Mouse (Mus musculus) kidney, postnatal 0 days (tissue): ENCODE measurements at regions not wholly inside any gene's neighbourhood (a gene's known extent, or its start where the extent isn't known, plus 50 kb on each side); places are given as distances from the start of the nearest gene placed in this dataset.

Experiments used
- ATAC-seq: fragments of 200-750 bp; cut with Nextera tagmentation; replicated peaks from 2 replicates; pipeline ENCODE4 v1.8.0; 2017; ENCODE audit warnings: low read depth, moderate number of reproducible peaks, moderate TSS enrichment, moderate library complexity; ENCODE audit not compliant: low FRiP score
- DNase-seq: peaks from one replicate; pipeline ENCODE4 v3.0.0-alpha.2; 2016; ENCODE audit warnings: low spot score
- H3K27ac ChIP-seq: fragments of 300-500 bp; sonication (generic); 2 replicates; pipeline ENCODE4 v1.5.1; 2014; ENCODE audit warnings: mild to moderate bottlenecking
- H3K27me3 ChIP-seq: fragments of 300-500 bp; sonication (generic); 2 replicates; pipeline ENCODE4 v1.6.1; 2014; ENCODE audit warnings: low read length, mixed read lengths; ENCODE audit not compliant: insufficient read depth
- H3K36me3 ChIP-seq: fragments of 300-500 bp; sonication (generic); 2 replicates; pipeline ENCODE4 v1.6.1; 2014; ENCODE audit warnings: low read length, mixed read lengths; ENCODE audit not compliant: insufficient read depth
- H3K4me1 ChIP-seq: fragments of 300-500 bp; sonication (generic); replicated peaks from 2 replicates; pipeline ENCODE4 v1.6.1; 2014; ENCODE audit warnings: antibody characterized with exemption, low read length, mixed read lengths; ENCODE audit not compliant: insufficient read depth
- H3K4me2 ChIP-seq: fragments of 300-500 bp; sonication (generic); 2 replicates; pipeline ENCODE4 v1.6.1; 2014; ENCODE audit warnings: mild to moderate bottlenecking, low read length, moderate library complexity, mixed read lengths
- H3K4me3 ChIP-seq: fragments of 300-500 bp; sonication (generic); replicated peaks from 2 replicates; pipeline ENCODE4 v1.5.1; 2014; ENCODE audit warnings: low read depth, low read length
- H3K9ac ChIP-seq: fragments of 300-500 bp; sonication (generic); 2 replicates; pipeline ENCODE4 v1.6.1; 2014; ENCODE audit warnings: low read depth, low read length
- H3K9me3 ChIP-seq: fragments of 300-500 bp; sonication (generic); replicated peaks from 2 replicates; pipeline ENCODE4 v1.6.1; 2016; ENCODE audit warnings: low read length, inconsistent platforms, mixed read lengths
- CTCF ChIP-seq: IDR thresholded peaks from 2 replicates; pipeline ENCODE4 v1.5.1; 2016; ENCODE audit warnings: antibody characterized with exemption, low read depth, mild to moderate bottlenecking, moderate library complexity
- WGBS: fragments of 180-500 bp; shearing (Covaris S2); extraction: QIAGEN DNeasy Blood & Tissue Kit; methylation state at CpG from one replicate; pipeline ENCODE4 v1.1.7; 2014; 5-methylcytosine and 5-hydroxymethylcytosine counted together

DNA sequence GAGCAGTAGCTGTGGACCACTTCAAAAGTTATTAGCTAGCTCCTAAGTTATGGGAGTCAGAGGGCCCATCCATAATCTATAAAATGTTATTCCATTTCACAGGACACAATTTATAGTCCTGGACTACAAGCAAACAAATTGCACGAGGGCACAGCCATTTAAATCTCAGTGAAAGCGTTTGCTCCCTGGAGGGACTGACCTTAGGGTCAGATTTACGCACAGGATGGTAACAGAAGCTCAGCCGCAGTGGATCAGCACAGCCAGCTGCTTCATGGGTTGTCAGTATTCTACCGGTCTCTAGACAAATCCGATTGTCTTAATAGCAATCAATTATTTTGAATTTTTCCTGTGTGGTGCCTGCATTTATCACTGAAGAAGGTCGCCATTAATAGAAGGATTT, 65.8 kb upstream of the Slc35f3 start:
- Histone ChIP-seq H3K36me3 (no peaks in the 10 kb centered on the region), H3K27ac (no peak overlapping the region), H3K27me3 (no peaks in the 10 kb centered on the region), H3K4me3 (no peak overlapping the region), H3K4me1 (no peaks in the 10 kb centered on the region), H3K4me2 (no peak overlapping the region), H3K9me3 (no peaks in the 10 kb centered on the region), H3K9ac (no peak overlapping the region)
- no peak for TF ChIP-seq CTCF
- DNase-seq (no peak), ATAC-seq (no peak)
- WGBS = 24% methylated on average over 7 of the region's 7 CpGs

DNA sequence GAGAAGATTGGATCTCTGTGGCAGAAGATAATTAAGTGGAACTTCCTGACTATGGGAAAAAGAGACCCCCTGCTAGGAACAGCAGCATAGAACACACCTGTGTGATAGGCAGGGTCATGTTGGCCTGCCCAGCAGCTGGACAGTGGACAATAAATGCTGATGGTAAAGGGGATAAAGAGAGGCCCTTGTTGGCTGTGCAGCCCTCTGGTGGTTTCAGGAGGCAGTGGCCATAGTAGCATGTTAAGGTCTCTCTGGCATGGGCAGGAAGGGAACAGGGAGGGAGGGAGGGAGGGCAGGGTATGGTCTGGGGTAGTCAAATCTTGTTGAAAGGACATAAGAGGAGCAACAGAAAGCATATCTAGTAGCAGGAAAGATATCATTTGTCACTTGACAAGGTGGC, 58.7 kb upstream of the Slc35f3 start:
- no peaks in the 10 kb centered on the region for H3K36me3 ChIP-seq
- no peaks in the 10 kb centered on the region for H3K9me3 ChIP-seq
- H3K27me3 ChIP-seq = no peaks in the 10 kb centered on the region
- H3K4me3 ChIP-seq = no peak overlapping the region
- H3K9ac ChIP-seq = no peak overlapping the region
- H3K27ac ChIP-seq = no peak overlapping the region
- H3K4me1 ChIP-seq = no peaks in the 10 kb centered on the region
- H3K4me2 ChIP-seq = no peak overlapping the region
- TF ChIP-seq CTCF = peak; percentile 63
- DNase-seq (no peak), ATAC-seq (no peak)

DNA sequence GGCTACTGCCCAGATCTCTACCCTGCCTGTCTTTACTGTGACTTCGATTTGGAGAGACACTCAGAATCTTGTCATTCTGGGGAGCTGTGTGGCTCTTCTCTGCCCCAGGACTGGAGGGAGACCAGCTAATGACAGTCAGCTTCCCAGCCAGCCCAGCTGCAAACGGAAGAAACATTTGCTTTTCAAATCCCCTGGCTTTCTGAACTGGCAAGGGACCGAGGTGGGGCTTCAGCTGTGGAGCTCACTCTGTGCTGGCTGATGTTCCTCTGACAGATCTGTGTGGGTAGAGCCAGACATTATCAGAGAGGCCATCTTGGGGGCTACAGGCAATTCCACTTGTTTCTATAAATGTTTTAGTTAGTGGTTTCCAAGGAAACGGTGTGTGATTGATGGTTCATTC, 54.0 kb upstream of the Slc35f3 start:
- H3K36me3 ChIP-seq = no peaks in the 10 kb centered on the region
- no peak overlapping the region for H3K4me2 ChIP-seq
- ATAC-seq (no peak), DNase-seq (no peak)
- no peaks in the 10 kb centered on the region for H3K4me1 ChIP-seq
- H3K27ac ChIP-seq = no peak overlapping the region
- WGBS = 50% methylated on average over 4 of the region's 4 CpGs
- no peak overlapping the region for H3K4me3 ChIP-seq
- H3K27me3 ChIP-seq = no peaks in the 10 kb centered on the region
- no peaks in the 10 kb centered on the region for H3K9me3 ChIP-seq
- H3K9ac ChIP-seq = no peak overlapping the region
- no peak for TF ChIP-seq CTCF
